Mouse (Mus musculus): ENCODE data around the gene Habp4. TPM values are rescaled to one million over a fixed set of nuclear protein-coding genes. Genes with fewer than 3 reads are reported as not detected.

Habp4 gene
- total RNA-seq, 2 experiments from 2014 or later: 147 to 149 TPM

- DNase-seq (ENCODE audit: low spot score in 2 of 2): no peak
- no peak for TF ChIP-seq CTCF (conservative IDR thresholded peaks at IDR 0.05)
- Histone ChIP-seq H3K27ac (no peak overlapping the region), H3K4me3 (peak overlapping the region; percentile 84)
These were observed 7.8 kb upstream of the Habp4 start for GRCm38 (mm10) chr13:64153751-64154267.

- Histone ChIP-seq H3K4me3 (no peak overlapping the region), H3K27ac (no peak overlapping the region)
- DNase-seq (ENCODE audit: low spot score in 2 of 2): no peak
- no peak for TF ChIP-seq CTCF (conservative IDR thresholded peaks at IDR 0.05)
These were observed 7.0 kb upstream of the Habp4 start for GRCm38 (mm10) chr13:64154651-64155050.

GRCm38 (mm10) chr13:64155171-64155571 lies 6.5 kb upstream of the Habp4 start:
- no peak overlapping the region for H3K27ac ChIP-seq
- DNase-seq (ENCODE audit: low spot score in 2 of 2): no peak

GRCm38 (mm10) chr13:64156966-64157365 lies 4.7 kb upstream of the Habp4 start:
- DNase-seq (ENCODE audit: low spot score in 2 of 2): no peak
- no peak overlapping the region for H3K27ac ChIP-seq
- no peak for TF ChIP-seq CTCF (conservative IDR thresholded peaks at IDR 0.05)
- no peak overlapping the region for H3K4me3 ChIP-seq

More at GRCm38 (mm10) chr13:64155171-64155571, 6.5 kb upstream of the Habp4 start:
- TF ChIP-seq CTCF (conservative IDR thresholded peaks at IDR 0.05): peak; percentile 57
- H3K4me3 ChIP-seq: no peak overlapping the region

DNA sequence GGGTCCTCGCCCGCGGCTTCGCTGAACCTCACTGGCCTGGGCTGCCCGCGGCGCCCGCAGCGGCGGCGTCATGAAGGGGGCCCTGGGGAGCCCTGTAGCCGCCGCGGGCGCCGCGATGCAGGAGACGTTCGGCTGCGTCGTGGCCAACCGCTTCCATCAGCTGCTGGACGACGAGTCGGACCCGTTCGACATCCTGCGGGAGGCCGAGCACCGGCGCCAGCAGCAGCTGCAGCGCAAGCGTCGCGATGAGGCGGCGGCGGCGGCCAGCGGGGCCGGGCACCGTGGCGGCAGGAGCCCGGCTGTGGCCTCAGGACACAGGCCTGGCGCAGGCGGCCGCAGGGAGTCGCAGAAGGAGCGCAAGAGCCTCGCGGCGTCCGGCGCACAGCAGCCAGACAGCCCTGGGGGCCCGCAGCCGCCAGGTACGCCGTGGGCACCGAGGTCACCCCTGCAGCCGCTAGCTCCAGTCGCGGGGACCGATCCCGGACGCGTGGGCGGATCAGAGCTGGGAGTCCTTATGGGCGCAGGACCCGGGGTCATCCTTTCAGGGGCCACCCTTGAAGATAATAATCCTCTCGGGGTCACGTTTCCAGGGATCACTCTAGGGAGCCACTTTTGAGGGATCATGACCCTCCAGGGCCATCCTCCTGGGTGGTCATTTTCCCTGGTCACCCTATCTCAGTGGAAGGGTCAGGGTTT lies 440 bp downstream of the Habp4 start:
- peak; percentile 22 to 24 for DNase-seq (ENCODE audit: low spot score in 2 of 2)
- Histone ChIP-seq H3K27ac (peak overlapping the region; percentile 90), H3K4me3 (peak overlapping the region; percentile 87)
- no peak for TF ChIP-seq CTCF (conservative IDR thresholded peaks at IDR 0.05)

DNA sequence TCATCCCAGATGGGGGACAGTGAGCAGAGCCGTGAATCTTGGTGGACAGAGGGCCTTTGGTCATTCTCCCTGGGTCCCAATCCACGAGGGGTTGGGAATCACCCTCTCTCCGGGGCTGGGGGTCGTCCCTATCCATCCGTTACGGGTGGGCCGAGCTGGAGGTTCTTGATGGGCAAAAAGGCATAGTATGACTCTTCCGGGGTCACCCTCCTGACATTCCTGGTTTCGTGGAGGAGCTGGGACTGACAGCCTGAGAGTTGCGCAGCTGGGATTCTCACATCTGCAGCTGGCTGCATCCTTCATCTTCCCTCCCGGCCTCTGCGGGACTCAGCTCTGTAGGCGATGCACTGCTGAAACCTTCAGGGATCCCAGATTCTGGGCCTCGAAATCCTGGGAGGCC lies 1.0 kb downstream of the Habp4 start:
- no peak for DNase-seq (ENCODE audit: low spot score in 2 of 2)
- no peak for TF ChIP-seq CTCF (conservative IDR thresholded peaks at IDR 0.05)
- peak overlapping the region; percentile 87 for H3K4me3 ChIP-seq
- H3K27ac ChIP-seq: peak overlapping the region; percentile 90

DNA sequence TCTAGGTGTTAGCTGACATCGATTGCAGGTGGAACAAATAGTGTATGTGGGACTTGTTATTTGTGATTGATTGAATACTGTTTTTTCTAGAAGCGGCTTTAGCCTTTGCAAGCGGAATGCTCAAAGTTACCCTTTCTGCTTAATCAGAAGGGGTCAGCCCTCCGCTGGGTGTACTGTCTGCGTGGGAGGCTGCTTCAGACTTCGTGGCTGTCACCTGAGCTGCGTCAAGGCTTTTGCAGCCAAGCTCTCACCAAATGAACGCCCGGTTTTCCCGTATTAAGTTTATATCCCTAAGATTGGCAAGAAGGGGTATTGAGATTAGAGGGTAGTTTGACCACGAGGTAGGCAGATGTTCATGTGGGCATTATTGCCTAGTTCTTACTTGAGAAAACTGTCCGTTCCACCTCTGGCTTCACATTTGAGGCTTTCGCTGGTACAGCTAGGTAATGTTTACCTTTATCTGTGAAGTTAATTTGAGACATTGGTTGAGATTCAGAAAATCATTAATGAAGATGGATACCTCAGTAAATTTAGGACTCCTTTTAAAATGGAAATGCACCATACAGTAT lies 1.6 kb downstream of the Habp4 start:
- no peak for TF ChIP-seq CTCF (conservative IDR thresholded peaks at IDR 0.05)
- peak overlapping the region; percentile 90 for H3K27ac ChIP-seq
- H3K4me3 ChIP-seq: peak overlapping the region; percentile 87
- no peak for DNase-seq (ENCODE audit: low spot score in 2 of 2)

DNA sequence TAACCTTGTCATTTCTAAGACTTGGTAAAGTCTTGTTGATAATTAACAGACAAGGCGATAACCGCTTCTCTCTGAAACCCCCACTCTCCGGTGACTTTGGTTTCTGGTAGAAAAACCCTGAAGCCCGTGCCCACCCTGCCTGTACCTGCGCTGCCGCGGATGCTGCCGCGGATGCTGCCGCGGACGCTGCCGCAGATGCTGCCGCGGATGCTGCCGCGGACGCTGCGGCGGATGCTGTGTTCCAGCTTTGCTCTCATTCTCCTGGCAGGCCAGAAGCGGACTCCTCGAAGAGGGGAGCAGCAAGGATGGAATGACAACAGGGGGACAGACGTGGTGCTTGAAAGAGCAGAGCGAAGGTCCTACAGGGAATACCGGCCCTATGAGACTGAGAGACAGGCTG lies 8.1 kb downstream of the Habp4 start:
- TF ChIP-seq CTCF (conservative IDR thresholded peaks at IDR 0.05): no peak

GRCm38 (mm10) chr13:64178000-64178399 lies 16.4 kb downstream of the Habp4 start:
- no peak overlapping the region for H3K27ac ChIP-seq
- no peak for TF ChIP-seq CTCF (conservative IDR thresholded peaks at IDR 0.05)
- H3K4me3 ChIP-seq: no peak overlapping the region
- no peak for DNase-seq (ENCODE audit: low spot score in 2 of 2)

More for the DNA sequence above, 8.1 kb downstream of the Habp4 start:
- DNase-seq (ENCODE audit: low spot score in 2 of 2): no peak
- H3K27ac ChIP-seq: no peak overlapping the region
- H3K4me3 ChIP-seq: no peak overlapping the region

GRCm38 (mm10) chr13:64178746-64179652 lies 17.4 kb downstream of the Habp4 start:
- TF ChIP-seq CTCF (conservative IDR thresholded peaks at IDR 0.05): no peak
- Histone ChIP-seq H3K4me3 (no peak overlapping the region), H3K27ac (no peak overlapping the region)
- DNase-seq (ENCODE audit: low spot score in 2 of 2): no peak

DNA sequence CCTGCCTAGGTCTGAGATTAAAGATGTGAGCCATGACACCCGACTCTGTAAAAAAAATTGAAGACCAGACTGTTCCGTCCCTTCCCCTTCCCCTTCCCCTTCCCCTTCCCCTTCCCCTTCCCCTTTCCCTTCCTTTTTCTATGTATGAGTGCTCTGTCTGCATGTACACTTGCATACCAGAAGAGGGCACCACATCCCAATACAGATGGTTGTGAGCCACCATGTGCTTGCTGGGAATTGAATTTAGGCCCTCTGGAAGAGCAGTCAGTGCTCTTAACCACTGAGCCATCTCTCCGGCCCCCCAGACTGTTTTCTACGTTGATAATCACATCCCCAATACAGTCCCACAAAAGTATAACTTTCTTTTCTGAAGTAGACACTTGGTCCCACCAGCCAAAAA lies 18.7 kb downstream of the Habp4 start:
- DNase-seq (ENCODE audit: low spot score in 2 of 2): no peak
- H3K27ac ChIP-seq: no peak overlapping the region
- TF ChIP-seq CTCF (conservative IDR thresholded peaks at IDR 0.05): no peak; the same call in 1 of the 2 replicates
- no peak overlapping the region for H3K4me3 ChIP-seq

- H3K4me3 ChIP-seq: no peak overlapping the region
- peak; percentile 20 to 68 for DNase-seq (ENCODE audit: low spot score in 2 of 2)
- no peak overlapping the region for H3K27ac ChIP-seq
- TF ChIP-seq CTCF (conservative IDR thresholded peaks at IDR 0.05): peak; percentile 82
These were observed 19.3 kb downstream of the Habp4 start for GRCm38 (mm10) chr13:64180888-64181287.

DNA sequence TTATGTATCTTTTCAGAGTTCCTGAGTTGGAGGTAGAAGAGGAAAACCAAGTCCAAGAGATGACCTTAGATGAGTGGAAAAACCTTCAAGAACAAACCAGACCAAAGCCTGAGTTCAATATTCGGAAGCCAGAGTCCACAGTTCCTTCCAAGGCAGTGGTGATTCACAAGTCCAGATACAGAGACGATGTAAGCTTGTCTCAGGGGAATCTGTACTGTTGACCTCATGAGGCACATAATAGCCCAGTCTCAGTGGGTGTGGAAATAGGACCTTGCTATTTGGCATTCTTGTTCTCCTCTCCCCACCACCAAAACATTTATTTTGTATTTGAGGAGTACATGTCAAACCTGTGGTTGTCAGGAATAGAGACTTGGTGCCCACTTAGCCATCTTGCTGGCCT lies 20.5 kb downstream of the Habp4 start:
- DNase-seq (ENCODE audit: low spot score in 2 of 2): no peak

More for the DNA sequence above, 20.5 kb downstream of the Habp4 start:
- TF ChIP-seq CTCF (conservative IDR thresholded peaks at IDR 0.05): no peak
- Histone ChIP-seq H3K27ac (no peak overlapping the region), H3K4me3 (no peak overlapping the region)

Data from layer of hippocampus, adult 2 months (tissue).